Mouse (Mus musculus) heart, embryonic 11.5 days (tissue): ENCODE measurements around the gene Adssl1. TPM values are rescaled to one million over a fixed set of nuclear protein-coding genes. Genes with fewer than 3 reads are reported as not detected.

Experiments used
- ATAC-seq: fragments of 200-750 bp; cut with Nextera tagmentation; replicated peaks from 2 replicates; pipeline ENCODE4 v1.8.0; 2017; ENCODE audit warnings: moderate library complexity; ENCODE audit not compliant: insufficient number of reproducible peaks, low FRiP score, low TSS enrichment
- H3K27ac ChIP-seq: fragments of 300-500 bp; sonication (generic); 2 replicates; pipeline ENCODE4 v1.5.1; 2014; ENCODE audit warnings: mild to moderate bottlenecking, low read depth, low read length
- H3K27me3 ChIP-seq: fragments of 300-500 bp; sonication (generic); 2 replicates; pipeline ENCODE4 v1.6.1; 2014; ENCODE audit warnings: mild to moderate bottlenecking, low read length, mixed read lengths; ENCODE audit not compliant: control insufficient read depth, insufficient read depth
- H3K36me3 ChIP-seq: fragments of 300-500 bp; sonication (generic); 2 replicates; pipeline ENCODE4 v1.6.1; 2014; ENCODE audit warnings: mild to moderate bottlenecking, low read length, moderate library complexity, mixed read lengths; ENCODE audit not compliant: control insufficient read depth, insufficient read depth
- H3K4me1 ChIP-seq: fragments of 300-500 bp; sonication (generic); 2 replicates; pipeline ENCODE4 v1.6.1; 2014; ENCODE audit warnings: low read length; ENCODE audit not compliant: control insufficient read depth, insufficient read depth
- H3K4me2 ChIP-seq: fragments of 300-500 bp; sonication (generic); 2 replicates; pipeline ENCODE4 v1.6.1; 2014; ENCODE audit warnings: mild to moderate bottlenecking, moderate library complexity
- H3K4me3 ChIP-seq: fragments of 300-500 bp; sonication (generic); 2 replicates; pipeline ENCODE4 v1.5.1; 2014; ENCODE audit warnings: low read depth, low read length
- H3K9ac ChIP-seq: fragments of 300-500 bp; sonication (generic); 2 replicates; pipeline ENCODE4 v1.6.1; 2014; ENCODE audit warnings: mild to moderate bottlenecking, low read depth, low read length, moderate library complexity
- H3K9me3 ChIP-seq: fragments of 300-500 bp; sonication (generic); replicated peaks from 2 replicates; pipeline ENCODE4 v1.6.1; 2016; ENCODE audit warnings: low read length; ENCODE audit not compliant: control insufficient read depth
- WGBS: fragments of 180-500 bp; shearing (Covaris S2); extraction: QIAGEN DNeasy Blood & Tissue Kit; methylation state at CpG from one replicate; pipeline ENCODE4 v1.1.7; 2014; ENCODE audit not compliant: insufficient replicate concordance; 5-methylcytosine and 5-hydroxymethylcytosine counted together
- polyA plus RNA-seq: library from polyadenylated mRNA; unstranded; fragments of >200 nt; fragmentation: Nextera tagmentation; extraction: Ambion mirVana; gene quantifications from 2 replicates; pipeline ENCODE4 v1.2.1, GENCODE M21; 2014

Gene Adssl1
- polyA plus RNA-seq, 1 experiment from 2014 or later, result 73.3 TPM

- no peak for ATAC-seq
- no peak overlapping the region for H3K9ac ChIP-seq
- no peaks in the 10 kb centered on the region for H3K36me3 ChIP-seq
- no peak overlapping the region for H3K27ac ChIP-seq
- H3K4me3 ChIP-seq, result no peak overlapping the region
- H3K9me3 ChIP-seq, result no peaks in the 10 kb centered on the region
- 74% methylated on average over 4 of the region's 4 CpGs for WGBS
- H3K4me2 ChIP-seq, result no peak overlapping the region
- H3K27me3 ChIP-seq, result peaks cover 4% of the 10 kb centered on the region; the same call in 1 of the 2 replicates
- peaks cover 57% of the 10 kb centered on the region for H3K4me1 ChIP-seq
These were observed 5.9 kb downstream of the Adssl1 start for GRCm38 (mm10) chr12:112625700-112626099.

- Histone ChIP-seq H3K36me3 (no peaks in the 10 kb centered on the region), H3K9me3 (no peaks in the 10 kb centered on the region), H3K9ac (no peak overlapping the region), H3K4me1 (peaks cover 53% of the 10 kb centered on the region), H3K4me2 (no peak overlapping the region), H3K27ac (no peak overlapping the region), H3K27me3 (no peaks in the 10 kb centered on the region), H3K4me3 (no peak overlapping the region)
- ATAC-seq, result no peak
- WGBS, result 67% methylated on average over 6 of the region's 6 CpGs
These were observed 6.6 kb downstream of the Adssl1 start for GRCm38 (mm10) chr12:112626455-112626854.

GRCm38 (mm10) chr12:112627097-112627881 is 7.4 kb downstream of the Adssl1 start:
- ATAC-seq, result no peak
- no peak overlapping the region for H3K9ac ChIP-seq
- H3K4me1 ChIP-seq, result peaks cover 50% of the 10 kb centered on the region
- H3K4me3 ChIP-seq, result no peak overlapping the region
- WGBS, result 62% methylated on average over 7 of the region's 7 CpGs
- no peaks in the 10 kb centered on the region for H3K36me3 ChIP-seq
- no peak overlapping the region for H3K4me2 ChIP-seq
- H3K27ac ChIP-seq, result no peak overlapping the region
- no peaks in the 10 kb centered on the region for H3K9me3 ChIP-seq
- no peaks in the 10 kb centered on the region for H3K27me3 ChIP-seq

GRCm38 (mm10) chr12:112628197-112628596 is 8.4 kb downstream of the Adssl1 start:
- H3K27ac ChIP-seq, result peak overlapping the region; percentile 57
- no peak overlapping the region for H3K4me2 ChIP-seq
- H3K36me3 ChIP-seq, result no peaks in the 10 kb centered on the region
- H3K9me3 ChIP-seq, result no peaks in the 10 kb centered on the region
- no peaks in the 10 kb centered on the region for H3K27me3 ChIP-seq
- 0 out of 2 replicates have a peak overlapping the region, but pooled peaks have one; percentile 6 for H3K9ac ChIP-seq
- no peak overlapping the region for H3K4me3 ChIP-seq
- H3K4me1 ChIP-seq, result peaks cover 44% of the 10 kb centered on the region
- ATAC-seq, result no peak
- WGBS, result 78% methylated on average over 6 of the region's 6 CpGs

- H3K4me2 ChIP-seq, result peak overlapping the region; percentile 69
- peaks cover 39% of the 10 kb centered on the region for H3K4me1 ChIP-seq
- peak; percentile 79 for ATAC-seq
- peak overlapping the region; percentile 16; the same call in 1 of the 2 replicates for H3K4me3 ChIP-seq
- whole genome bisulfite sequencing, result 24% methylated on average over 19 of the region's 19 CpGs
- H3K9me3 ChIP-seq, result no peaks in the 10 kb centered on the region
- H3K27me3 ChIP-seq, result no peaks in the 10 kb centered on the region
- H3K36me3 ChIP-seq, result no peaks in the 10 kb centered on the region
- 0 out of 2 replicates have a peak overlapping the region, but pooled peaks have one; percentile 10 for H3K9ac ChIP-seq
- H3K27ac ChIP-seq, result peak overlapping the region; percentile 46
These were observed 9.3 kb downstream of the Adssl1 start for GRCm38 (mm10) chr12:112628928-112629721.

- no peaks in the 10 kb centered on the region for H3K9me3 ChIP-seq
- no peaks in the 10 kb centered on the region for H3K36me3 ChIP-seq
- no peak overlapping the region for H3K9ac ChIP-seq
- no peak for ATAC-seq
- peaks cover 39% of the 10 kb centered on the region for H3K4me1 ChIP-seq
- H3K27me3 ChIP-seq, result no peaks in the 10 kb centered on the region
- WGBS, result 91% methylated on average over 12 of the region's 12 CpGs
- no peak overlapping the region for H3K27ac ChIP-seq
- H3K4me3 ChIP-seq, result no peak overlapping the region
- H3K4me2 ChIP-seq, result no peak overlapping the region
These were observed 10.2 kb downstream of the Adssl1 start for GRCm38 (mm10) chr12:112630029-112630428.

GRCm38 (mm10) chr12:112630796-112631195 is 11.0 kb downstream of the Adssl1 start:
- ATAC-seq, result no peak
- Histone ChIP-seq H3K27me3 (no peaks in the 10 kb centered on the region), H3K4me2 (no peak overlapping the region), H3K4me3 (no peak overlapping the region), H3K36me3 (no peaks in the 10 kb centered on the region), H3K27ac (no peak overlapping the region), H3K9me3 (no peaks in the 10 kb centered on the region), H3K9ac (no peak overlapping the region), H3K4me1 (peaks cover 37% of the 10 kb centered on the region)
- whole genome bisulfite sequencing, result 82% methylated on average over 5 of the region's 5 CpGs

GRCm38 (mm10) chr12:112631472-112631871 is 11.6 kb downstream of the Adssl1 start:
- WGBS, result 29% methylated on average over 1 of the region's 1 CpGs
- H3K27ac ChIP-seq, result no peak overlapping the region
- H3K4me1 ChIP-seq, result peaks cover 30% of the 10 kb centered on the region
- no peak for ATAC-seq
- no peaks in the 10 kb centered on the region for H3K36me3 ChIP-seq
- H3K4me3 ChIP-seq, result no peak overlapping the region
- H3K9me3 ChIP-seq, result no peaks in the 10 kb centered on the region
- H3K9ac ChIP-seq, result no peak overlapping the region
- no peaks in the 10 kb centered on the region for H3K27me3 ChIP-seq
- no peak overlapping the region for H3K4me2 ChIP-seq
